10 mouse cellular contexts compared by ENCODE assay signal in the genomic region with DNA sequence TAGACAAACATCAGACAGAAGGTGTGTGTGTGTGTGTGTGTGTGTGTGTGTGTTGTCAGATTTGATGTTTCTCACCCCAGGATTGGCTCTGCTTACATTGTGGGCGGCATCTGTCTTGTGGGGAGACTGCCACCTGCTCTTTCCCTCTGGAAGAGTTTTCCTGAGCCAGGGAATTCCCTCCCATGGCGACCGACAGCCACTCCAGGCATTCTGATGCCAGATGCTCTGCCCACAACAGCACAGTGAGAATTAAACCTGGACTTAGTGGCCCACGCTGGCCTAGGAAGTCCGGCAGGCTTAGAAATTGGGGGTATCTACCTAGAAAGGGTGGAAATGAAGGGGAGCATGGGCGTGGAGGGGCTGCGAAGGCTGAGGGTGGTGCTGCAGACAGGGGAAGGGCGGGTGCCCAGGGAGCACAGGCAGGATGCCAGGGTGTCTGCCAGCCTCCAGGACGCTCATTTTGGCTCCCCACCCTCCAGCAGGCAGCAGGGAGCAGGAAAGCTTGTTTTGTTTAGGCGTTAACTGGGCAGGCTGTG. TPM values are rescaled to one million over a fixed set of nuclear protein-coding genes. Genes with fewer than 3 reads are reported as not detected.
A peak's percentile ranks its signal among the peaks of the same experiment; 100 is the strongest.
DNase-seq lines count a peak whose midpoint lies in the region; ATAC-seq and TF ChIP-seq lines count a peak whose summit lies in the region.
"Had no signal": no experiment of that assay in that cellular context is flagged by ENCODE, and none has a peak within 500 bp of the region (broad histone marks: within the 10 kb centered on the region; RNA-seq: fewer than 3 reads in every experiment).

No protein-coding gene starts in this region.

- TF ChIP-seq EP300 in heart, adult 2 months (IDR thresholded peaks at IDR 0.05; ENCODE audit: insufficient read depth, low read depth, low read length): no peak

- H3K9me3 ChIP-seq in heart, embryonic 11.5 days (replicated peaks; ENCODE audit: control insufficient read depth, low read length): no peaks in the 10 kb centered on the region
- no peaks in the 10 kb centered on the region for H3K9me3 ChIP-seq in midbrain, embryonic 12.5 days
- H3K9me3 ChIP-seq: embryonic facial prominence, embryonic 12.5 days had no signal

- intact Hi-C loops in heart, adult 2 months (cut with DNase I): no loop called here

- no peak overlapping the region for H3K4me3 ChIP-seq in heart, adult 2 months
- no peak overlapping the region for H3K4me3 ChIP-seq in heart, embryonic 11.5 days (ENCODE audit: low read depth, low read length)
- no peak overlapping the region for H3K4me3 ChIP-seq in midbrain, embryonic 12.5 days
- H3K4me3 ChIP-seq: embryonic facial prominence, embryonic 12.5 days had no signal

- TF ChIP-seq CTCF in heart, adult 2 months (IDR thresholded peaks at IDR 0.05): no peak

- no peaks in the 10 kb centered on the region for H3K79me2 ChIP-seq in heart, adult 2 months (replicated peaks; ENCODE audit: control insufficient read depth, insufficient read depth, low read length)

- peak overlapping the region; percentile 12 for H3K27ac ChIP-seq in heart, adult 2 months
- H3K27ac ChIP-seq in heart, embryonic 11.5 days (ENCODE audit: low read depth, low read length): no peak overlapping the region
- 0 out of 2 replicates have a peak overlapping the region, but pooled peaks have one; percentile 36 for H3K27ac ChIP-seq in midbrain, embryonic 12.5 days (replicated peaks)
- H3K27ac ChIP-seq: embryonic facial prominence, embryonic 12.5 days had no signal

- H3K4me2 ChIP-seq in heart, embryonic 11.5 days: no peak overlapping the region
- H3K4me2 ChIP-seq in midbrain, embryonic 12.5 days (replicated peaks): no peak overlapping the region
- H3K4me2 ChIP-seq: embryonic facial prominence, embryonic 12.5 days had no signal

- no peak overlapping the region for H3K9ac ChIP-seq in heart, adult 2 months (ENCODE audit: low read depth, low read length)
- 0 out of 2 replicates have a peak overlapping the region, but pooled peaks have one; percentile 8 for H3K9ac ChIP-seq in heart, embryonic 11.5 days (ENCODE audit: low read depth, low read length)
- no peak overlapping the region for H3K9ac ChIP-seq in midbrain, embryonic 12.5 days (replicated peaks)
- H3K9ac ChIP-seq: embryonic facial prominence, embryonic 12.5 days had no signal

- ATAC-seq in heart, embryonic 11.5 days (replicated peaks; ENCODE audit: insufficient number of reproducible peaks, low FRiP score, low TSS enrichment): no peak
- ATAC-seq in midbrain, embryonic 12.5 days (ENCODE audit: low FRiP score, low read depth): no peak

- 51% methylated on average over 10 of the region's 10 CpGs for WGBS in heart, adult 2 months
- WGBS in heart, embryonic 11.5 days (ENCODE audit: insufficient replicate concordance): 61% methylated on average over 10 of the region's 10 CpGs
- 61% methylated on average over 10 of the region's 10 CpGs for WGBS in midbrain, embryonic 12.5 days

- H3K4me1 ChIP-seq in heart, adult 2 months (ENCODE audit: control insufficient read depth, insufficient read depth, low read length): 0 out of 2 replicates have a peak, but pooled peaks cover 1% of the 10 kb centered on the region
- H3K4me1 ChIP-seq in heart, embryonic 11.5 days (ENCODE audit: control insufficient read depth, insufficient read depth, low read length): no peaks in the 10 kb centered on the region
- H3K4me1 ChIP-seq in midbrain, embryonic 12.5 days: 0 out of 2 replicates have a peak, but pooled peaks cover 9% of the 10 kb centered on the region
- H3K4me1 ChIP-seq: embryonic facial prominence, embryonic 12.5 days had no signal

- no peak for TF ChIP-seq POLR2A in heart, adult 2 months (IDR thresholded peaks at IDR 0.05; ENCODE audit: insufficient read depth, low read depth, low read length)

- H3K36me3 ChIP-seq in heart, adult 2 months (ENCODE audit: control insufficient read depth, insufficient read depth, low read length): no peaks in the 10 kb centered on the region
- no peaks in the 10 kb centered on the region for H3K36me3 ChIP-seq in heart, embryonic 11.5 days (ENCODE audit: control insufficient read depth, insufficient read depth, low read length)
- H3K36me3 ChIP-seq in midbrain, embryonic 12.5 days: no peaks in the 10 kb centered on the region
- H3K36me3 ChIP-seq: embryonic facial prominence, embryonic 12.5 days had no signal

- DNase-seq in heart, adult 2 months: peak; percentile 61 to 73
- DNase-seq in heart, adult 8-10 months (ENCODE audit: low spot score): no peak
- peak; percentile 73 to 83 for DNase-seq in cerebellum, postnatal 36 days
- peak; percentile 56 for DNase-seq in left cerebral cortex, adult 11 months (ENCODE audit: low spot score)
- no peak for DNase-seq in thymus, postnatal 25 days
- no peak for DNase-seq in ovary, postnatal 36 days (ENCODE audit: low spot score)

- no peaks in the 10 kb centered on the region for H3K27me3 ChIP-seq in heart, adult 2 months (ENCODE audit: control insufficient read depth, insufficient read depth, low read length)
- no peaks in the 10 kb centered on the region for H3K27me3 ChIP-seq in heart, embryonic 11.5 days (ENCODE audit: control insufficient read depth, insufficient read depth, low read length)
- no peaks in the 10 kb centered on the region for H3K27me3 ChIP-seq in midbrain, embryonic 12.5 days
- H3K27me3 ChIP-seq: CH12.LX; embryonic facial prominence, embryonic 12.5 days had no signal

RNA-seq across cellular contexts. Expression of gene Fchsd2, which starts 8.6 kb away (rescaled TPM):
- total RNA-seq in heart, adult 2 months (2021): 10 to 100 TPM; 20.9 to 22.4 TPM
- polyA plus RNA-seq in heart, adult 2 months (2012; rRNA removed): 5.6 and 8.1 TPM in 2 replicates
- 10 to 100 TPM; 17.2 to 23.8 (median 19.1) TPM for total RNA-seq in heart, adult 8-10 months (2022)
- polyA plus RNA-seq in heart, embryonic 11.5 days (2014; fragmentation: Nextera tagmentation; extraction: Ambion mirVana): 16.3 and 20.4 TPM in 2 replicates
- polyA plus RNA-seq in midbrain, embryonic 12.5 days (2016; fragmentation: Nextera tagmentation; extraction: Ambion mirVana): 37.6 and 39.3 TPM in 2 replicates

Comparison
In these comparisons a context has a peak if more than half of its experiments do, and no peak if none do; other contexts are left out.
1. DNase-seq: peak in heart, adult 2 months (2 of 2), cerebellum, postnatal 36 days (2 of 2) and left cerebral cortex, adult 11 months (single experiment); none in heart, adult 8-10 months (single experiment), thymus, postnatal 25 days (single experiment) and ovary, postnatal 36 days (single experiment).